Mouse (Mus musculus) frontal cortex, postnatal 14 days (tissue): ENCODE data around the gene Dlx4.
A peak's percentile ranks its signal among the peaks of the same experiment; 100 is the strongest.

ENCODE experiments used
- DNase-seq, 2 experiments: peaks; one replicate each; pipeline ENCODE4 v3.0.0; 2022; ENCODE audit warnings: low spot score in 2 of 2

The Dlx4 gene

GRCm38 (mm10) chr11:95142980-95143575 is 3.0 kb downstream of the Dlx4 start:
- no peak for DNase-seq

- no peak for DNase-seq
Observed at GRCm38 (mm10) chr11:95142258-95142657, 3.8 kb downstream of the Dlx4 start.

- DNase-seq = no peak
Observed at GRCm38 (mm10) chr11:95139871-95140270, 6.2 kb downstream of the Dlx4 start.

GRCm38 (mm10) chr11:95137281-95137680 is 8.8 kb downstream of the Dlx4 start:
- no peak for DNase-seq

GRCm38 (mm10) chr11:95133321-95133720 is 12.7 kb downstream of the Dlx4 start:
- DNase-seq = no peak

GRCm38 (mm10) chr11:95130668-95131252 is 15.3 kb downstream of the Dlx4 start:
- DNase-seq = no peak

- DNase-seq = no peak
Observed at GRCm38 (mm10) chr11:95128359-95128758, 17.7 kb downstream of the Dlx4 start.

- no peak for DNase-seq
Observed at GRCm38 (mm10) chr11:95126272-95127245, 19.5 kb downstream of the Dlx4 start.

- DNase-seq = no peak
Observed at GRCm38 (mm10) chr11:95125366-95125948, 20.6 kb downstream of the Dlx4 start.

- no peak for DNase-seq
Observed at GRCm38 (mm10) chr11:95122100-95122489, 24.0 kb downstream of the Dlx4 start.

- no peak for DNase-seq
Observed at GRCm38 (mm10) chr11:95121161-95122099, 24.6 kb downstream of the Dlx4 start.

- no peak for DNase-seq
Observed at GRCm38 (mm10) chr11:95120633-95121020, 25.4 kb downstream of the Dlx4 start.

- DNase-seq = no peak
Observed at GRCm38 (mm10) chr11:95119990-95120632, 26.0 kb downstream of the Dlx4 start, which contains the start of gene Dlx3. Dlx3 (plus strand) TSS chr11:95120119.

- DNase-seq = peak; percentile 37 to 76
Observed at GRCm38 (mm10) chr11:95118505-95118904, 27.6 kb downstream of the Dlx4 start.

GRCm38 (mm10) chr11:95117030-95117429 is 29.0 kb downstream of the Dlx4 start:
- peak; percentile 33 to 55 for DNase-seq

GRCm38 (mm10) chr11:95110081-95110480 is 36.0 kb downstream of the Dlx4 start:
- DNase-seq = no peak

- no peak for DNase-seq
Observed at GRCm38 (mm10) chr11:95109000-95109399, 37.1 kb downstream of the Dlx4 start.

GRCm38 (mm10) chr11:95106440-95107236 is 39.4 kb downstream of the Dlx4 start:
- DNase-seq = peak; percentile 44 to 77

GRCm38 (mm10) chr11:95105274-95105874 is 40.7 kb downstream of the Dlx4 start:
- DNase-seq = no peak
